Mouse (Mus musculus) heart, embryonic 12.5 days (tissue): Measurements from ENCODE around the gene Atg2b. TPM values are rescaled to one million over a fixed set of nuclear protein-coding genes. Genes with fewer than 3 reads are reported as not detected.

Source experiments
- ATAC-seq: fragments of 200-750 bp; cut with Nextera tagmentation; 2 replicates; pipeline ENCODE4 v1.8.0; 2017; ENCODE audit warnings: moderate TSS enrichment, moderate library complexity; ENCODE audit not compliant: insufficient number of reproducible peaks, low FRiP score
- H3K27ac ChIP-seq: fragments of 300-500 bp; sonication (generic); 2 replicates; pipeline ENCODE4 v1.5.1; 2016; ENCODE audit warnings: mild to moderate bottlenecking, moderate library complexity; ENCODE audit not compliant: poor library complexity, severe bottlenecking
- H3K27me3 ChIP-seq: fragments of 300-500 bp; sonication (generic); replicated peaks from 2 replicates; pipeline ENCODE4 v1.6.1; 2016; ENCODE audit warnings: mild to moderate bottlenecking, moderate library complexity
- H3K36me3 ChIP-seq: fragments of 300-500 bp; sonication (generic); 2 replicates; pipeline ENCODE4 v1.6.1; 2016; ENCODE audit warnings: mild to moderate bottlenecking, moderate library complexity
- H3K4me1 ChIP-seq: fragments of 300-500 bp; sonication (generic); replicated peaks from 2 replicates; pipeline ENCODE4 v1.6.1; 2016; ENCODE audit warnings: mild to moderate bottlenecking
- H3K4me2 ChIP-seq: fragments of 300-500 bp; sonication (generic); 2 replicates; pipeline ENCODE4 v1.6.1; 2016; ENCODE audit warnings: mild to moderate bottlenecking, moderate library complexity
- H3K4me3 ChIP-seq: fragments of 300-500 bp; sonication (generic); 2 replicates; pipeline ENCODE4 v1.5.1; 2016; ENCODE audit warnings: mild to moderate bottlenecking
- H3K9ac ChIP-seq: fragments of 300-500 bp; sonication (generic); 2 replicates; pipeline ENCODE4 v1.6.1; 2016; ENCODE audit warnings: mild to moderate bottlenecking, moderate library complexity
- H3K9me3 ChIP-seq: fragments of 300-500 bp; sonication (generic); replicated peaks from 2 replicates; pipeline ENCODE4 v1.6.1; 2016; ENCODE audit warnings: mild to moderate bottlenecking, moderate library complexity
- WGBS: fragments of 180-500 bp; shearing (Covaris S2); methylation state at CpG from one replicate; pipeline ENCODE4 v1.1.7; 2016; 5-methylcytosine and 5-hydroxymethylcytosine counted together
- polyA plus RNA-seq: library from polyadenylated mRNA; unstranded; fragments of >200 nt; fragmentation: Nextera tagmentation; extraction: Ambion mirVana; gene quantifications from 2 replicates; pipeline ENCODE4 v1.2.1, GENCODE M21; 2016

The Atg2b gene
- polyA plus RNA-seq: 13.2 and 13.5 TPM in 2 replicates

DNA sequence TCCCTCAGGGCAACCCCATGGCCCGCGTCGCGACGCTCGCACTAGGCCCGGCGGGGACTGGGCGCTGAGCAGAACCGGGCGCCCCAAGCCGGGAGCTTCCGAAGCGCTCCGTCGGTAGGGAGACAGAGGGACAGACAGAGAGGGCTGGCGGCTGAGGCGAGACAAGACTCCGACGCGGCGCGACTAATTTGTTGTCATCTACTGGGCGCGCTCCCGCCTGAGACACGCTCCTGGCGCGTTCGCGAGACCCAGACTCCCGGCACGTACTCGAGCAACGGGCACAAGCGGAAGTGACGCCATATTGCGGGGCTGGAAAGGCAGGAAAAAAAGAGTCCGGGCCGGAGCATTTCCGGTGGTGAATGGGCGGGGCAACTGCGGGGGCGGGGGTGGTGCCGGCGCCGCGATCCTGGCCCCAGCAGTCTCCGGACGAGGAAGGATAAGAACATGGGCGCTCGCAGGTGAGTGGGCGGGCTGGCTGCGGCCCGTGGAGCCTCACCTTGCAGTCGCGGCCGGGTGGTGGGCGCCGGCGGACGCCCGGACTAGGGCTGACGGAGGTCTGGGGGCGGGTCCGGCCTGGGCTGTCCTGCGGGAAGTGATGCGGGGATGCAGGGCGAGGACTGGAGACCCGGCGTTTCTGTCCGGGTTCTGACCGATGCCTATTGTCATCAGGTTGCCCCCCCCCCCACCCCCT lies at the start of gene Atg2b:
Gene Atg2b (minus strand): TSS at position 211 of the 691 bp plus-strand sequence.
- WGBS: under 1% methylated on average over 73 of the region's 73 CpGs
- peak; percentile 92 for ATAC-seq

DNA sequence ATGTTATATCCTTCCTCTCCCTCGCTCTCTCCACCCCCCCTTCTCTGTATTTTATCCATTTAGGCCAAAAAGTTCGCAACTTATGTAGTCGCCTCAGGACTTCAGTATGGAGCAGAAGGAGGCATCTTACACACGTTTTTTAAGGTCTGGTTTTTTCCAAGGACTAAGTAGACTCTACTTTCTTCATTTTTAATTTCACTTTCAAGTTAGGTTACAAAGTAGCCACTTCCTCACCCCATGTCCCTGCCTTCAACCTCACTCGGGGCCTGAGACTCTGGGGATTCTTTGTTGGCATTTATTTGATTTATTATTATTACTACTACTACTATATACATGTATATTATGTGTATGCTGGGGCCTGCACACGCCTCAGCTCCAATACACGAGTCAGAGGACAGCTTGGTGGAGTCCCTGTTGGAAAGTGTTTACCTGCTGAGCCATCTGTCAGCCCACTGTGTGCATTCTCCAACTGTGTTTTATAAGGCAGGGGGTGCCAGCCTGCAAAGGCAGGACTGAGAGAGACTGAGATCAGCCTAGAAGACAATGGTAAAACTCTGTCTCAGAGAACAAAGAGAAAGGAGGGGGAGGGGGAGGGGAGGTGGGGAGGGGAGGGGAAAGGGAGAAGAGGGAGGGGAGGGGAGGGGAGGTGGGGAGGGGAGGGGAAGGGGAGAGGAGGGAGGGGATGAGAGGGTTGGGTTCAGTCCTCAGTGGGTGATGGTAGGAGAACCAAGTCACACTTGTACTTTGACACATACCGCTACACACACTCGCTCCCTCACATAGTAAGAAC lies 48.6 kb upstream of the Atg2b start:
- no peak for ATAC-seq

More for the DNA sequence above, at the start of gene Atg2b:
- H3K4me1 ChIP-seq: peaks cover 36% of the 10 kb centered on the region
- no peaks in the 10 kb centered on the region for H3K9me3 ChIP-seq
- H3K9ac ChIP-seq: peak within 1 kb of the TSS; percentile 94
- peak within 1 kb of the TSS; percentile 92 for H3K4me3 ChIP-seq
- no peaks in the 10 kb centered on the region for H3K27me3 ChIP-seq
- H3K4me2 ChIP-seq: peak within 1 kb of the TSS; percentile 85
- peak within 1 kb of the TSS; percentile 91 for H3K27ac ChIP-seq
- peaks cover 9% of the 10 kb centered on the region for H3K36me3 ChIP-seq

DNA sequence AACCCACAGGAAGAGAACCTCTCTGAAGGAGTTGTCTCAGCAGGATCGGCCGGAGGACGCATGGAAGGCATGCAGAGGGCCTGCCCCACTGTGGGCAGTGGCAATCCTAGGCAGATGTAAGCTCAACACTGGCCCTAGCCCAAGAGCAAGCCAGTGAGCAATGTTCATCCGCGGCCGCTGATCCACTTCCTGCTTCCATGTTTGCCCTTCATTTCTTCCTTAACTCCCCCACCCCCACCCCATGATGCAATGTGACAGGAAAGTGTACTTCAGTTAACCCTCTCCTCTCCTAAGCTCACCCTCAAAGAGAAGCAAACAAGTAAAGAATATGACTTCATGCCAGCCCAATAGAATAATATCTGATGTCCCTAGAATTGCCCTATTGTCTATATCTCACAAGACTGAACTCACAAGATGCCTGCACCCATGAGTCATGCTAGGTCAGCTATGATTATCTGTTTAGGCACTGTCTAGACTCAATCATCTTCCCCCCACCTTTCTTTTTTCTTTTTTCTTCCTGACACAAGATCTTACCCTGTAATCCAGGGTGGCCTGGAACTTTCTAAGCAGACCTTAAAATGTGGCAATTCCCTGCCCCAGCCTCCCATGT lies 45.9 kb upstream of the Atg2b start:
- Histone ChIP-seq H3K9me3 (no peaks in the 10 kb centered on the region), H3K4me1 (no peaks in the 10 kb centered on the region), H3K36me3 (no peaks in the 10 kb centered on the region), H3K9ac (no peak overlapping the region), H3K4me2 (no peak overlapping the region), H3K4me3 (no peak overlapping the region), H3K27ac (no peak overlapping the region), H3K27me3 (no peaks in the 10 kb centered on the region)
- ATAC-seq: no peak
- 68% methylated on average over 6 of the region's 6 CpGs for WGBS

More for the DNA sequence above, 48.6 kb upstream of the Atg2b start:
- Histone ChIP-seq H3K36me3 (no peaks in the 10 kb centered on the region), H3K4me1 (0 out of 2 replicates have a peak, but pooled peaks cover 4% of the 10 kb centered on the region), H3K27me3 (no peaks in the 10 kb centered on the region), H3K9ac (no peak overlapping the region), H3K27ac (no peak overlapping the region), H3K4me3 (no peak overlapping the region), H3K4me2 (no peak overlapping the region), H3K9me3 (no peaks in the 10 kb centered on the region)
- WGBS: 79% methylated on average over 9 of the region's 9 CpGs

DNA sequence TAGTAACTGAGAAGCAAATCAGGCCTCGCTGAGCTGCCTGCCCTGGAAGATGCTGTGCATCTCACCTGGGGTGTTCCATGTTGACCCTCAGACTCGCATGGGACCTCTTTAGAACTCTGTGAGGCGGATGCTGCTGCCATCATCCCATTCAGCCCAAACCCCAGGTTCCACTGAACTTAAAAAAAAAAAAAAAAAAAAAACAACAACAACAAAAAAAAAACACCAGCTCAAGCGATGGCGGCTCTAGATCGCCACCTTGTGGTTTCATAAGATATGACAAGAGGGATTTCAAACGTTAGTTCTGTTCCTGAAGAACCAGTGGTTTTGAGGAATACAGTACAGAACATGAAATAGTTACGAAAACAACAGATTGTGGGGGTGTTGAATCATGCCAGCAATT lies 43.0 kb upstream of the Atg2b start:
- no peak overlapping the region for H3K9ac ChIP-seq
- no peaks in the 10 kb centered on the region for H3K4me1 ChIP-seq
- no peak for ATAC-seq
- H3K4me2 ChIP-seq: no peak overlapping the region
- H3K4me3 ChIP-seq: no peak overlapping the region
- H3K27me3 ChIP-seq: no peaks in the 10 kb centered on the region
- WGBS: 28% methylated on average over 8 of the region's 8 CpGs
- H3K9me3 ChIP-seq: no peaks in the 10 kb centered on the region
- H3K27ac ChIP-seq: no peak overlapping the region
- H3K36me3 ChIP-seq: no peaks in the 10 kb centered on the region

DNA sequence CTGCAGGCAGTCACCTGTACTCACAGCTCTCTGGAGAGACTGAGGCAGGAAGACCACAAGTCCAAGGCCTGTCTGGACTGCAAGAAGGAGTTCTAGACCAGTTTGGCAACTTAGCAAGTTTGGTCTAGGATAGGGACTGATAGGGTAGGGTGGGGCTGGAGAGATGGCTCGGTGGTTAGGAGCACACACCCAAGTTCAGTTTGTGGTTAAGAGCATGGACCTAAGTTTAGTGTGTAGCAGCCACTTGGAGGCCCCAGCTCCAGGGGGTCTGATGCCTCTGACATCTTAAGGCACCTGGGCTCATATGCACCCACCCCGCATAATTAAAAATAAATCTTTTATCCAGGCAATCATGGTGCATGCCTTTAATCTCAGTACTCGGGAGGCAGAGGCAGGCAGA lies 42.3 kb upstream of the Atg2b start:
- no peak for ATAC-seq
- Histone ChIP-seq H3K4me2 (no peak overlapping the region), H3K4me3 (no peak overlapping the region), H3K27me3 (no peaks in the 10 kb centered on the region), H3K4me1 (no peaks in the 10 kb centered on the region), H3K36me3 (no peaks in the 10 kb centered on the region), H3K9ac (no peak overlapping the region), H3K27ac (no peak overlapping the region), H3K9me3 (no peaks in the 10 kb centered on the region)
- WGBS: 59% methylated on average over 3 of the region's 3 CpGs

DNA sequence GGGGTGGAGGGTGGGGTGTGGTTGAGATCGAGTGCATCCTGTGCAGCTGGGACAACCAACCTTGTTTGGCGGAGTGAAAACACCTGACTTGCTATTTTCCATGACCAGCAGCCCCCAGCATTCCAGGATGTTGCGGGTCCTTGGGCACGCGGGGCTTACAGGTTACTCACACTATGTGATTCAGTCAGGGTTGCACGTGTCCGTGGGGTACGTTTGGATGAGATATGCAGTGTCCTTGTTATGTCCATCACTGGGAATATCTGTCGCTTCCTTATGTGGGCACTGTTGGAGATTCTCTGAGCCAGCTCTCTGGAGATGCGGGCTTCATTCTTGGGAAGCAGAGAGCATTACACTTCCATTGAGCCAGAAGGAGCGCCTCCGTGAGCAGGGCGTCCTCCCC lies 40.7 kb upstream of the Atg2b start:
- WGBS: 68% methylated on average over 13 of the region's 13 CpGs
- no peaks in the 10 kb centered on the region for H3K27me3 ChIP-seq
- no peak for ATAC-seq

DNA sequence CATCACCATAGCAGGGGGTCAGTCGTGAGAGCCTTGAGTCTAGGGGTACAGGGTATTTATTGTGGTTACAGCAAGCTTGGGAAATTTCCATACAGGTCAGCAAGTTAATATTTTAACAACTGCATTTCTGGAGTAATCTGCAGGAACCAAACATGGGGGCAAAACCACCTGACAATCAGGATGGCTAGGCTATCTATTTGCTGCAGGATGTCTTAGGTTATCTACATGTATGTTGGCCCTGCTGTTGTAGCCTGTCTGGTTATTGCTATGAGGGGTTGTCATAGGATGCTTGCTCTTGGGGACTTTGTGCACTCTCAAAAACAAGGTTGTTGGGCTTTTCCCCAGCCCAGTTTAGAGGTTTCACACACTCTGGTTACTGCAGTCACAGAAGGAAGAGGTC lies 39.6 kb upstream of the Atg2b start:
- no peaks in the 10 kb centered on the region for H3K9me3 ChIP-seq
- no peak overlapping the region for H3K4me2 ChIP-seq
- H3K4me1 ChIP-seq: no peaks in the 10 kb centered on the region
- no peaks in the 10 kb centered on the region for H3K27me3 ChIP-seq
- no peak overlapping the region for H3K4me3 ChIP-seq
- no peaks in the 10 kb centered on the region for H3K36me3 ChIP-seq
- no peak for ATAC-seq
- H3K9ac ChIP-seq: no peak overlapping the region
- WGBS: 41% methylated on average over 1 of the region's 1 CpGs
- no peak overlapping the region for H3K27ac ChIP-seq

More for the DNA sequence above, 40.7 kb upstream of the Atg2b start:
- Histone ChIP-seq H3K36me3 (no peaks in the 10 kb centered on the region), H3K27ac (no peak overlapping the region), H3K4me1 (no peaks in the 10 kb centered on the region), H3K9me3 (no peaks in the 10 kb centered on the region), H3K4me3 (no peak overlapping the region), H3K4me2 (no peak overlapping the region), H3K9ac (no peak overlapping the region)

DNA sequence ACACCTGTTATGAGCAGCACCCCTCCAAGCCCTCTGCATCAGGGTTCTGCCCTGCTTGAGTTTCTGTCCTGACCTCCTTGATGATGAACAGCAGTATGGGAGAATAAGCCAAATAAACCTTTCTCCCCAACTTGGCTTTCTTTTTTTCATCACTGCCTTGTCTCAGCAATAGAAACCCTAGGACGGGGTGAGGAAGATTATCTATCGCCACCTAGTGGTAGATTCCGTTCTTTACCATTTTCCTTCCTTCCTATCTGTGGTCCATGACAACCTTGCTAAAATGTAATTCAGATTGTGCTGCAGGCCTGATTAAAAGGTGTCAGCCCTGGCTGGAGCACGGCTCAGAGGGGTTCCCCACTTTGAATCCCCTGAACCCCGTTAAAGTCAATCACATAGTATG lies 37.6 kb upstream of the Atg2b start:
- Histone ChIP-seq H3K9ac (no peak overlapping the region), H3K9me3 (no peaks in the 10 kb centered on the region), H3K27me3 (no peaks in the 10 kb centered on the region), H3K27ac (no peak overlapping the region), H3K4me1 (no peaks in the 10 kb centered on the region), H3K36me3 (no peaks in the 10 kb centered on the region), H3K4me3 (no peak overlapping the region), H3K4me2 (no peak overlapping the region)
- ATAC-seq: no peak
- 1% methylated on average over 5 of the region's 5 CpGs for WGBS

DNA sequence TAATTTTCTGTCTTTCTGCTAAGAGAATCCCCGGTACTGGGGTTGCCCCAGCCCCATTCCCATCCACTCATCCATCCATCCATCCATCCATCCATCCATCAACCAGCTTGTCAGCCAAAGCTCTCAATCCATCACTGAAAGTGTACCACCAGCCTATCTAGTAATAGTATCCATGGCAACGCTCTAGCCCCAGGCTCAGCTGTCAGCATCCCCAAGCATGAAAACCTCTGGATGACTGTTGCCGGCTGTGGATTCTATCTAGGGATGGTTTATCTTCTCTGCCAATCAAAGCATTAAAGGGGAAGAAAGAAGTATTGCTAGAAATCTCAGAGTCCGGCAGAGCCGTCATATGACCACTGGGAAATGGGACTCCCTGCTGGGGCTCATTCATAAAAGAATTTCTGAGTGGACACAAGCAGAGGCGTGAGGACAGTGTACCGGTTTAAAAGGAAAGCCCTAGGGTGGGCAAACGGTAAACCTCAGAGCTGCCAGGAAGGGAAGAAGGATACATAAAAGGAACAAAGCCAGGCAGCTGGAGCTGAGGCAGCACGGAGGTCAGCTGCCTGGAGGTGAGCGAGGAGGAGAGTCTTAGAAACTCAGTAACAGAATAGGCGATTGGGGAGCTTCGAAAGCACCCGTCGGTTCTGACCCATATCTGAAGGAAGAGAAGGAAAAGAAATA lies 36.6 kb upstream of the Atg2b start:
- Histone ChIP-seq H3K27me3 (no peaks in the 10 kb centered on the region), H3K4me1 (no peaks in the 10 kb centered on the region), H3K36me3 (no peaks in the 10 kb centered on the region), H3K9me3 (no peaks in the 10 kb centered on the region), H3K9ac (no peak overlapping the region), H3K27ac (no peak overlapping the region), H3K4me2 (no peak overlapping the region), H3K4me3 (no peak overlapping the region)
- ATAC-seq: no peak
- WGBS: 53% methylated on average over 14 of the region's 14 CpGs

DNA sequence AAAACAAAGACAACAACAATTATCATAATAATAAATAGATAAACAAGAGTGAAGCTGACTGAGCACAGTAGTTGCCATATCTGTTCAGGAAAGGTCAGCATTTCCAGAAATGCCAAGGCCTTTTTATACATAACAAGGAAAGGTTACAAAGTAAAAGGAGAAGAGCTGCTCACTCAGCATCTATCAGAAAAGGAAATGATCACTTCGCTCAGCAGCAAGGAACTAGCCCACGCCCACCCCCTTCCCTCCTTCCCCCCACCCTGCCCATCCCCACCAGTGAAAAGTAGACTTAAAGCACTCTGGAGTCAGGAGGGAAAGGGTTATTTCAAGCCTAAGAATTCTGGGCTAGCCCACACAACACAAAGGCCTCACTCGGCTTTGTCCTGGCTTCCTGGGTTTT lies 35.2 kb upstream of the Atg2b start:
- 59% methylated on average over 3 of the region's 3 CpGs for WGBS
- H3K36me3 ChIP-seq: no peaks in the 10 kb centered on the region
- ATAC-seq: no peak
- no peaks in the 10 kb centered on the region for H3K9me3 ChIP-seq
- H3K9ac ChIP-seq: no peak overlapping the region
- no peak overlapping the region for H3K4me2 ChIP-seq
- no peaks in the 10 kb centered on the region for H3K27me3 ChIP-seq
- no peak overlapping the region for H3K27ac ChIP-seq
- no peak overlapping the region for H3K4me3 ChIP-seq
- no peaks in the 10 kb centered on the region for H3K4me1 ChIP-seq

DNA sequence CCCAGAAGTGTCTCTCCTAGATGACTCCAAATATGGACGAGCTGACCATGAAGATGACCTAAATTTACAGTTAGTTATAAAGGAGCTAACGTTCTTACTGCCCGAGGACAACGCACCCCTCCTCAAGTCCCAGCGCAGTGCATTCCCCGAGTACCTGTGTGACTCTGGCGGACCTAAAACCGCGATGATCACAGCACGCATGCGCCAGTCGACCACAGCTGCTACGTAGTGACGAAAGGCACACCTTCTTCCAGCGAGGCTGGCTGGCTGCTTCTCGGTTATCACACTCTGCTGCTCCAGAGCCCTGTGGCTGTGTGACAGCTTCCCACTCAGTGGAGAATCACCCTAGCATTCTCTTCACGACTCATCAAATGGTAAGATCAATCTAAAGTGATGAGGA lies 33.6 kb upstream of the Atg2b start:
- Histone ChIP-seq H3K36me3 (no peaks in the 10 kb centered on the region), H3K4me3 (0 out of 2 replicates have a peak overlapping the region, but pooled peaks have one; percentile 14), H3K9ac (no peak overlapping the region), H3K9me3 (no peaks in the 10 kb centered on the region), H3K27ac (no peak overlapping the region), H3K27me3 (no peaks in the 10 kb centered on the region), H3K4me2 (peak overlapping the region; percentile 54), H3K4me1 (no peaks in the 10 kb centered on the region)
- ATAC-seq: 0 out of 2 replicates have a peak, but pooled peaks have one; percentile 53
- WGBS: 46% methylated on average over 17 of the region's 17 CpGs
